Mouse (Mus musculus) lung, embryonic 14.5 days (tissue): Measurements from ENCODE around the gene Serbp1. TPM values are rescaled to one million over a fixed set of nuclear protein-coding genes. Genes with fewer than 3 reads are reported as not detected.

Experiments used
- ATAC-seq: fragments of 200-750 bp; cut with Nextera tagmentation; 2 replicates; pipeline ENCODE4 v1.8.0; 2017; ENCODE audit warnings: mild to moderate bottlenecking, moderate TSS enrichment, moderate library complexity; ENCODE audit not compliant: insufficient read depth
- DNase-seq: peaks from one replicate; pipeline ENCODE4 v3.0.0-alpha.2; 2015
- H3K27ac ChIP-seq: fragments of 300-500 bp; sonication (generic); 2 replicates; pipeline ENCODE4 v1.5.1; 2014; ENCODE audit warnings: low read depth, mild to moderate bottlenecking, moderate library complexity
- H3K27me3 ChIP-seq: fragments of 300-500 bp; sonication (generic); 2 replicates; pipeline ENCODE4 v1.6.1; 2014; ENCODE audit warnings: low read length, control low read depth; ENCODE audit not compliant: insufficient read depth
- H3K36me3 ChIP-seq: fragments of 300-500 bp; sonication (generic); 2 replicates; pipeline ENCODE4 v1.6.1; 2014; ENCODE audit warnings: control low read depth; ENCODE audit not compliant: insufficient read depth
- H3K4me1 ChIP-seq: fragments of 300-500 bp; sonication (generic); 2 replicates; pipeline ENCODE4 v1.6.1; 2014; ENCODE audit warnings: antibody characterized with exemption, control low read depth; ENCODE audit not compliant: insufficient read depth
- H3K4me2 ChIP-seq: fragments of 300-500 bp; sonication (generic); 2 replicates; pipeline ENCODE4 v1.6.1; 2014; ENCODE audit warnings: mild to moderate bottlenecking
- H3K4me3 ChIP-seq: fragments of 300-500 bp; sonication (generic); 2 replicates; pipeline ENCODE4 v1.5.1; 2014; ENCODE audit warnings: low read depth, low read length
- H3K9ac ChIP-seq: fragments of 300-500 bp; sonication (generic); 2 replicates; pipeline ENCODE4 v1.6.1; 2014
- H3K9me3 ChIP-seq: fragments of 300-500 bp; sonication (generic); 2 replicates; pipeline ENCODE4 v1.6.1; 2016; ENCODE audit warnings: low read depth, low read length, control low read depth
- CTCF ChIP-seq: IDR thresholded peaks from 2 replicates; pipeline ENCODE4 v1.5.1; 2016; ENCODE audit warnings: antibody characterized with exemption, low read depth
- WGBS: fragments of 180-500 bp; shearing (Covaris S2); extraction: QIAGEN DNeasy Blood & Tissue Kit; methylation state at CpG from one replicate; pipeline ENCODE4 v1.1.7; 2014; 5-methylcytosine and 5-hydroxymethylcytosine counted together
- polyA plus RNA-seq: library from polyadenylated mRNA; unstranded; fragments of >200 nt; fragmentation: Nextera tagmentation; extraction: Ambion mirVana; gene quantifications from 2 replicates; pipeline ENCODE4 v1.2.1, GENCODE M21; 2014

The Serbp1 gene
- polyA plus RNA-seq, 1 experiment from 2014 or later = 516 TPM

GRCm38 (mm10) chr6:67300710-67301163 lies 62.8 kb downstream of the Serbp1 start:
- H3K27ac ChIP-seq = no peak overlapping the region
- peak; percentile 43 for DNase-seq

GRCm38 (mm10) chr6:67301230-67301629 lies 63.3 kb downstream of the Serbp1 start:
- TF ChIP-seq CTCF = no peak
- ATAC-seq = no peak
- no peaks in the 10 kb centered on the region for H3K36me3 ChIP-seq
- H3K9ac ChIP-seq = no peak overlapping the region
- H3K4me3 ChIP-seq = no peak overlapping the region
- no peaks in the 10 kb centered on the region for H3K4me1 ChIP-seq
- no peaks in the 10 kb centered on the region for H3K9me3 ChIP-seq
- H3K27me3 ChIP-seq = no peaks in the 10 kb centered on the region
- H3K4me2 ChIP-seq = no peak overlapping the region
- 84% methylated on average over 3 of the region's 3 CpGs for WGBS
- H3K27ac ChIP-seq = no peak overlapping the region
- DNase-seq = no peak

More at GRCm38 (mm10) chr6:67300710-67301163, 62.8 kb downstream of the Serbp1 start:
- H3K4me1 ChIP-seq = no peaks in the 10 kb centered on the region
- no peaks in the 10 kb centered on the region for H3K36me3 ChIP-seq
- no peak for TF ChIP-seq CTCF
- 34% methylated on average over 6 of the region's 6 CpGs for WGBS
- no peak overlapping the region for H3K4me2 ChIP-seq
- no peaks in the 10 kb centered on the region for H3K9me3 ChIP-seq
- H3K27me3 ChIP-seq = no peaks in the 10 kb centered on the region
- no peak overlapping the region for H3K9ac ChIP-seq
- ATAC-seq = peak; percentile 41; the same call in 1 of the 2 replicates
- no peak overlapping the region for H3K4me3 ChIP-seq

GRCm38 (mm10) chr6:67302471-67302870 lies 64.5 kb downstream of the Serbp1 start:
- Histone ChIP-seq H3K27me3 (no peaks in the 10 kb centered on the region), H3K4me3 (no peak overlapping the region), H3K9me3 (no peaks in the 10 kb centered on the region), H3K4me1 (no peaks in the 10 kb centered on the region), H3K4me2 (no peak overlapping the region), H3K36me3 (no peaks in the 10 kb centered on the region), H3K9ac (no peak overlapping the region), H3K27ac (no peak overlapping the region)
- ATAC-seq = no peak
- DNase-seq = no peak
- WGBS = 67% methylated on average over 4 of the region's 4 CpGs
- TF ChIP-seq CTCF = no peak

- no peak for ATAC-seq
- Histone ChIP-seq H3K4me2 (no peak overlapping the region), H3K27me3 (no peaks in the 10 kb centered on the region), H3K4me1 (no peaks in the 10 kb centered on the region), H3K9me3 (no peaks in the 10 kb centered on the region), H3K9ac (no peak overlapping the region), H3K36me3 (no peaks in the 10 kb centered on the region), H3K27ac (no peak overlapping the region), H3K4me3 (no peak overlapping the region)
- TF ChIP-seq CTCF = no peak
- no peak for DNase-seq
- WGBS = 61% methylated on average over 10 of the region's 10 CpGs
These were observed 65.2 kb downstream of the Serbp1 start for GRCm38 (mm10) chr6:67303210-67303609.

- Histone ChIP-seq H3K36me3 (no peaks in the 10 kb centered on the region), H3K4me3 (no peak overlapping the region), H3K4me1 (no peaks in the 10 kb centered on the region), H3K4me2 (no peak overlapping the region), H3K9me3 (no peaks in the 10 kb centered on the region), H3K9ac (no peak overlapping the region), H3K27ac (no peak overlapping the region), H3K27me3 (no peaks in the 10 kb centered on the region)
- DNase-seq = no peak
- no peak for TF ChIP-seq CTCF
- ATAC-seq = no peak
- 62% methylated on average over 3 of the region's 3 CpGs for WGBS
These were observed 71.0 kb downstream of the Serbp1 start for GRCm38 (mm10) chr6:67308994-67309393.

GRCm38 (mm10) chr6:67309752-67310151 lies 71.8 kb downstream of the Serbp1 start:
- H3K27me3 ChIP-seq = no peaks in the 10 kb centered on the region
- WGBS = 73% methylated on average over 3 of the region's 3 CpGs
- H3K27ac ChIP-seq = no peak overlapping the region
- H3K36me3 ChIP-seq = no peaks in the 10 kb centered on the region
- no peak overlapping the region for H3K9ac ChIP-seq
- H3K9me3 ChIP-seq = no peaks in the 10 kb centered on the region
- DNase-seq (no peak), ATAC-seq (no peak)
- H3K4me3 ChIP-seq = no peak overlapping the region
- H3K4me1 ChIP-seq = no peaks in the 10 kb centered on the region
- no peak for TF ChIP-seq CTCF
- no peak overlapping the region for H3K4me2 ChIP-seq

- no peak for ATAC-seq
- H3K4me1 ChIP-seq = no peaks in the 10 kb centered on the region
- no peak for TF ChIP-seq CTCF
- WGBS = 70% methylated on average over 1 of the region's 1 CpGs
- H3K4me3 ChIP-seq = no peak overlapping the region
- no peak overlapping the region for H3K27ac ChIP-seq
- no peak overlapping the region for H3K9ac ChIP-seq
- no peak overlapping the region for H3K4me2 ChIP-seq
- H3K27me3 ChIP-seq = no peaks in the 10 kb centered on the region
- no peaks in the 10 kb centered on the region for H3K36me3 ChIP-seq
- DNase-seq = no peak
- no peaks in the 10 kb centered on the region for H3K9me3 ChIP-seq
These were observed 76.7 kb downstream of the Serbp1 start for GRCm38 (mm10) chr6:67314697-67315096.

- no peak overlapping the region for H3K9ac ChIP-seq
- H3K4me2 ChIP-seq = no peak overlapping the region
- no peak for TF ChIP-seq CTCF
- no peaks in the 10 kb centered on the region for H3K9me3 ChIP-seq
- 51% methylated on average over 5 of the region's 5 CpGs for WGBS
- H3K4me3 ChIP-seq = no peak overlapping the region
- ATAC-seq = no peak
- H3K27ac ChIP-seq = no peak overlapping the region
- no peaks in the 10 kb centered on the region for H3K36me3 ChIP-seq
- H3K4me1 ChIP-seq = no peaks in the 10 kb centered on the region
- H3K27me3 ChIP-seq = no peaks in the 10 kb centered on the region
- DNase-seq = no peak
These were observed 79.1 kb downstream of the Serbp1 start for GRCm38 (mm10) chr6:67317068-67317467.
